Mouse (Mus musculus): Measurements from ENCODE around the gene Gadd45b.

The Gadd45b gene

DNA sequence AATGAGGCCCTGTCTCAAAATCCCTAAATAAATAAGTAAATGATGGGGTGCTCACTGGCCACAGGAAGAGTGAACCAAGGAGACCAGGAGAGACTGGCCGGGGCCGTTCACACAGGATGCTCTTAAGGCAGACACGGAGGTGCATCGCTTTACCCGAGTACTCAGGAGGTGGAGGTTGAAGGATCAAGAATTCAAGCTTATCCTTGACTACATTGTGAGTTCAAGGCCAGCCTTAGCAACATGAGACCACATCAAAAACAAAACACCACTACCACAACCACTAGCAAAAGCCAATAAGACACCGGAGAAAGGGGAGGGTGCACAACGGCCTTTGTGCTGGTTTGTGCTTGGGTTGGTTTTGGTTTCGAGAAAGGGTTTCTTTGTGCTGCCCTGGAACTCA lies 26.5 kb downstream of the Gadd45b start:
- no peak for DNase-seq (ENCODE audit: low spot score in 2 of 2)

DNA sequence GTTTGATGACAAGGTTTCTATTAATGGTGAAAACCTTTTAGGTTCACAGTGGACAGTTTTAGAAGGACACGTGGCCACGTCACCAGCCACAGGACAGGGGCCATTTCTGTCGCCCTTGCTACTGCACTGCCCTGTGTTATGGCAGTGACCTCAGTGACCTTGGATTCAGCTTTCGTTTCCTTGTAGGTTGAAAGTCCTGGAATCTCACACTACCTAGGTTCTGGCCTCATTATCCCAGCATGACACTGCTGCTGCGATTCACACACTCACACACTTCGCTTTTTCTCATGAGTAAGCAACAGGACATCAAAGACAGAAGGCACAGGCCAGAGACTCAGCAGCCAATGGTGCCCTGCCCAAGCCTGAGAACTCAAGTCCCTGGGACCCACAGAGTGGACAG lies 27.0 kb downstream of the Gadd45b start:
- no peak for DNase-seq (ENCODE audit: low spot score in 2 of 2)

DNA sequence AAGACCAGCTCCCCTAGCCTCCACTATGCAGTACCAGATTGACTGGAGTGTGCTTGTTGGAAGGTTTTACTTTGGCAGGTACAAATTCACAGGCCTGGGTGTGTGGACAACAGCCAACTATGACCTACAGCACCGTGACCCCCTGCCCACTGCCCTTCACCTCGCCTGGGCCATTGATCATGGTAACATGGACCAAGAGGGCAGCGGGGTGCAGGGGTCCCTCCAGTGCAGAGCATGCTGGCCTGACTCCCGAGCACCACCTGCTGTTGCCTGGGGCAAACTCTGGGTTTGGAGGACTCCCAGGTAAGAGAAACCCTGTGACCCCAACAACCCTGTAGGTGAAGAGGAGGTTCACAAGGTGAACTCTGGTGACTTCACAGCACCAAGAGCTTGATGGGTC lies 27.9 kb downstream of the Gadd45b start:
- DNase-seq (ENCODE audit: low spot score in 2 of 2): no peak

GRCm38 (mm10) chr10:80958979-80959637 lies 29.2 kb downstream of the Gadd45b start:
- DNase-seq (ENCODE audit: low spot score in 2 of 2): no peak

- DNase-seq (ENCODE audit: low spot score in 2 of 2): no peak
Observed at GRCm38 (mm10) chr10:80960551-80961508, 31.0 kb downstream of the Gadd45b start.

DNA sequence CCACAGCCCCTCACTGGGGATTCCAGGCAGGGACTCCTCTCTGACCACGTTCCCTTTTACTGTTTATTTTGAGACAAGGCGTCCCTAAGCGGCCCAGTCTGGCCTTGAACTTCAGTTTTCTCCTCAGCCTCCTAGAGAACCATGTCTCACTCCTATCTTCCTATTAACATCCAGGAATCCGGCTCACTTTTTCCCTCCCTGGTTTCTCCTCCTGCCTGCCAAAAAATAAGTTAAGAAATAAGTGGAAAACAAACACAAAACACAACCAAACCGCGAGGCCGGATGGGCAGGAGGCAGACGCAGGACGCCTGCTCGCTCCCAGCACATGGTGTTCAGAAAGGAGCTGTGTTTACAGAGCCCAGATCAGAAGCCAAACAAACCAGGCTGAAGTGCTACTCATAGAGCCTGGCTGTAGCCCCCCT lies 32.2 kb downstream of the Gadd45b start:
- no peak for DNase-seq (ENCODE audit: low spot score in 2 of 2)

DNA sequence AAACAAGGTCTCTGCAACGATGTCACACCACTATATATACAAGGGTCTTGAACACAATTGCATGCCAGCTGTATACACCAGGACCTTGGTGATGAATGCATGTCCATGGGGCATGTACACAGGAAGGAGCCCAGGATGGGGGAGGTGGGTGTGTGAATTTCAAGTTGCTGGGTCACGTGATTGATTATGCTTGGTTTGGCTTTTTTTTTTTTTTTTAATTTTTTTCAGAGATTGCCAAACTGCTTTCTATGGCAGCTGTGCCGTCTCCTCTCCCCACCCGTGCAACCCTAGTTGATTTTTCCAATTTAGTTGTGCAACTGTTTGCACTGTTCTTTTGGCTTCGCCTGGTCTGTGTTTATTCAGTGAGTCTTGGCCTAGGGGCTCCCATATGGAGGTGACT lies 32.7 kb downstream of the Gadd45b start:
- DNase-seq (ENCODE audit: low spot score in 2 of 2): no peak

DNA sequence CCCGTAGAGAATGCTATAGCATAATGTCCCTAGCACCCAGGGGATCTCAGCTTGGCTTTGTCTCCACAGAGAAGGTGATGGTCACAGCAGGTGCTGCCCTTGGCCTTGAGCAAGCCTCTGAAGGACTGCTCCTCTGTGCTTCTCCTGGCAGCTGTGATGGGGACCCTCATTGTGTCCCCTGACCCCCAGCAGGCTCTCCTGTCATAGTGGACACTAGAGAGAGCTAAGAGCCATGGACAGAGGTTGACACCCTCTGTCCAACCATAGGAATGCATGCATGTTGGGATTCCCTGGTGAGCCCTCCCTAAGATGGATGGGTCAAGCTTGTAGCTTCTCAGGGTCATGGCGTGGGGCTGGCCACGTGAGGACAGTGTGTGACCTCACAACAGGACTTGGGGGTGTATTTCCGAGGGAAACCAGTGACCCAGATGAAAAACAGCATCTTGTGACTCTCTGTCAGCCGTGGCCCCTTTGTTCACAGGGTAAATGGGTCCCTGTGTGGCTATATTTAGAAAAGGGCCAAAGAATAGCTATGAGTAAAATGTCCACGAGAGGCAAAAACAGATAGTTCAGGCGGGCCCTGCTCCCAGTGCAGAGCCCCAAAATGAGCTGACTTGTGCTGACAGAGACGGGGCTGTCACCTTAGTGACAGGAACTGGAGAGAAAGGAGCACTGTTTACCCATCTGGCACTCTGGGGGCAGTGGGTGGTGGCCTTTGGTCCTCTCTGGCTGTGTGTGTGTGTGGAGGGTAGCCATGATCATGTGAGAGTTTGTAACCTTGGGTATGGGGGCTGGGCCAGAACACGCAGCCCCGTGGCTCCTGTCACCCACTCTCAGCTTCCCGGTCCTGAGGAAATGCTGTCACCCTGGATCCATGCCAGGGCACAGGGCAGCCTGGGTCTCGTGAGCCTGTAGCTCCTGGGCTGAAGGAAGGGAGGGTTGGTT lies 33.4 kb downstream of the Gadd45b start:
- DNase-seq (ENCODE audit: low spot score in 2 of 2): no peak

- no peak for DNase-seq (ENCODE audit: low spot score in 2 of 2)
Observed at GRCm38 (mm10) chr10:80966296-80966695, 36.4 kb downstream of the Gadd45b start.

- no peak for DNase-seq (ENCODE audit: low spot score in 2 of 2)
Observed at GRCm38 (mm10) chr10:80967101-80967656, 37.3 kb downstream of the Gadd45b start.

DNA sequence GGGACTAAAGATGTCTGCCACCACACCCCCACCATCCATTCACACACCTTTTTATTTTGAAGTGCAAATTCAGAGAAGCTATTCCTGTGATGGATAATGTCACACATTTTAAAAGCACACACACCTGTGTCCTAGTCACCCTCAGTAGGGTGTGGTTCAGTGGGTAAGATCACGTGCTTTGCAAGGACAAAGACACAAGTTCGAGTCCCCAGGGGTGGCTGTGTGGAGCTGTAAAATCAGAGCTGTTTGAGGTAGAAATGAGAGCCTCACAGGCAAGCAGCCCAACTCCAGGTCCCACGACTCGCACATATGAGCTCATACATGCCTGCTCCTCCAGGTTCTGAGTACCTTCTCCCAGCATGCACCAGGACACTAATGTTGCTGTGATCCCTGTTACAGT lies 38.2 kb downstream of the Gadd45b start:
- no peak for DNase-seq (ENCODE audit: low spot score in 2 of 2)

GRCm38 (mm10) chr10:80969298-80969697 lies 39.4 kb downstream of the Gadd45b start:
- no peak for DNase-seq (ENCODE audit: low spot score in 2 of 2)

DNA sequence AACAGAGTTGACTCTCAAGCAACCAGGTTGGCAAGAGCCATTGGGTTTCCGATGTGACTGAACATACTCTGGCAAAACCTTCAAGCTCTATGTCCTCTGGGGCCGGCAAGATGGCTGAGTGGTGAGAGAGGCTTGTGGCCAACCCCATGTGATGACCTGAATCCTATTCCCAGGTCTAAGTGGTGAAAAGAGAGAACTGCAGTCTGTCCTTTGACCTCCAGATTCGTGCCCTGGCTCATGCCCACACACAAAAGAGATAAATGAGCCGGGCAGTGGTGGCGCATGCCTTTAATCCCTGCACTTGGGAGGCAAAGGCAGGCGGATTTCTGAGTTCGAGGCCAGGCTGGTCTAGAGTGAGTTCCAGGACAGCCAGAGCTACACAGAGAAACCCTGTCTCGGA lies 40.3 kb downstream of the Gadd45b start:
- no peak for DNase-seq (ENCODE audit: low spot score in 2 of 2)

GRCm38 (mm10) chr10:80971533-80971932 lies 41.7 kb downstream of the Gadd45b start:
- DNase-seq (ENCODE audit: low spot score in 2 of 2): no peak

DNA sequence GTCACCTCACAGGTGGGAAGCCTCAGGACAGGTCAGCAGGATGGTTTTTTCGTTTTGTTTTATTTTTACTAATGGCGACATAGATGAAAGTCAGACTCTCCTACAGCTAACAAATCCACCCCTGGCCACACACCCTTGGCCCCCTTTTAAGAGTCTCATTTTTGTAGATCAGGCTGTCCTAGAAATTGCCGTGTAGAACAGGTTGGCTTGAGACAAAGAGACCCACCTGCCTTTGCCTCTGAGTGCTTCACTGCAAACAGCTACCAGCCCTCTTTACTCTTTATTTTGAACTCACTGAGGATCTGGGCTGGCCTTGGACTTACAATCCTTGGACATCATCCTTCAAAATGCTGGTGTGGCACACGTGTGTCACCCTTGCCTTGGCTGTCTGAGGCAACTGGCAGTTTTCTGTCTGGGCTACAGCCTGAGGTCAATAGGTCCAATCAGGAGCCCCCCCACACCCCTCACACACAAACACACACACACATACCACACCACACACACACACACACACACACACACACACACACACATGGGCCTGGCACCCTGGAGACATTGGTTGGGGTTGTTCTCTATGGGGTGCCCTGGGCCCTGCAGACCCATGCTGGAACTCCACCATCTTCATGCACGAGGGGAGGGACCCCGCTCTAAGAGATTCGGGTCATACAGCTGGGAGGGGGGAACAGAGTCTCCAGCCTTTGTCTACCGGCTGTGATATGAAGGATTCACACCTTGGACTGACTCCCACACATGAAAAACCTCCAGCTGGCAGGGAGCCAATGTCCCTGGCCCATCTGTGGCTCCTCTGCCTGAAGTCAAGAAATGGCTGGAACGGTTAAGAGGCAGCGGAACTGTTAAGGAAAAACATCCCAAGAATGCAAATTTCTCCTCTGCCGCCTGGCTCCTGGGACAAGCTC lies 42.5 kb downstream of the Gadd45b start:
- no peak for DNase-seq (ENCODE audit: low spot score in 2 of 2)

- no peak for DNase-seq (ENCODE audit: low spot score in 2 of 2)
Observed at GRCm38 (mm10) chr10:80973722-80974121, 43.8 kb downstream of the Gadd45b start.

- DNase-seq (ENCODE audit: low spot score in 2 of 2): no peak
Observed at GRCm38 (mm10) chr10:80975478-80975877, 45.6 kb downstream of the Gadd45b start.

DNA sequence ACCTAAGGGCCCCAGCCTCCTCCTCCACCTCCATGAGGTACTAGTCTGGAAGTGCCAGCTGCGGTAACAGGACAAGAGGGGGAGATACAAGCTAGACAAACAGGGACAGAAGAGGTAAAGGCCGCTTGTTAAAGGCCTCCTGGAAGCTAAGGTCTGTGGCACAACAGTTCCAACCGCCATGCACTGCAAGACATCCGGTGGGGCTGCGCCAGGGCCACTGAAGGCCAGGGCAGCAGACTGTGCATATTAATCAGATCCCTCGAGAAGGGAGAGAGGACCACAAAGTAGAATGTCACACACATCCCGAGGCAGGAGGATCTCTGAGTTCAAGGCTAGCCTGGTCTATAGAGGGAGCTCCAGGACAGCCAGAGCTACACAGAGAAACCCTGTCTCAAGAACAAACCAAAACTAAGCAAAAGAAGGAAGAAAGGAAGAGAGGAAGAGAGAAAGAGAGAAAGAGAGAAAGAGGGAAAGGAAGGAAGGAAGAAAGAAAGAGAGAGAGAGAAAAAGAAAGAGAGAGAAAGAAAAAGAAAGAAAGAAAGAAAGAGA lies 51.8 kb downstream of the Gadd45b start:
- DNase-seq (ENCODE audit: low spot score in 2 of 2): no peak

All from frontal cortex, postnatal 14 days (tissue).